Mouse (Mus musculus) forebrain, embryonic 10.5 days (tissue): ENCODE data around the gene Ncoa7. TPM values are rescaled to one million over a fixed set of nuclear protein-coding genes. Genes with fewer than 3 reads are reported as not detected.

ENCODE experiments used
- DNase-seq: peaks from one replicate; pipeline ENCODE4 v3.0.0-alpha.2; 2017; ENCODE audit warnings: low spot score; ENCODE audit errors: extremely low spot score
- H3K27ac ChIP-seq: fragments of 300-500 bp; sonication (generic); 2 replicates; pipeline ENCODE4 v1.5.1; 2016; ENCODE audit warnings: mild to moderate bottlenecking
- H3K27me3 ChIP-seq: fragments of 300-500 bp; sonication (generic); 2 replicates; pipeline ENCODE4 v1.6.1; 2016; ENCODE audit warnings: mild to moderate bottlenecking; ENCODE audit not compliant: poor library complexity, severe bottlenecking
- H3K36me3 ChIP-seq: fragments of 300-500 bp; sonication (generic); replicated peaks from 2 replicates; pipeline ENCODE4 v1.6.1; 2016; ENCODE audit warnings: mild to moderate bottlenecking, moderate library complexity
- H3K4me1 ChIP-seq: fragments of 300-500 bp; sonication (generic); 2 replicates; pipeline ENCODE4 v1.6.1; 2016
- H3K4me3 ChIP-seq: fragments of 300-500 bp; sonication (generic); 2 replicates; pipeline ENCODE4 v1.5.1; 2016; ENCODE audit warnings: mild to moderate bottlenecking, moderate library complexity
- H3K9me3 ChIP-seq: fragments of 300-500 bp; sonication (generic); 2 replicates; pipeline ENCODE4 v1.6.1; 2016; ENCODE audit warnings: mild to moderate bottlenecking, moderate library complexity
- WGBS: fragments of 180-500 bp; shearing (Covaris S2); methylation state at CpG from one replicate; pipeline ENCODE4 v1.1.7; 2016; 5-methylcytosine and 5-hydroxymethylcytosine counted together
- polyA plus RNA-seq: library from polyadenylated mRNA; unstranded; fragments of >200 nt; fragmentation: Nextera tagmentation; extraction: Ambion mirVana; gene quantifications from 2 replicates; pipeline ENCODE4 v1.2.1, GENCODE M21; 2016

Gene Ncoa7
- polyA plus RNA-seq, 1 experiment from 2014 or later, result 6.9 TPM

GRCm38 (mm10) chr10:30618091-30618917 lies 184.8 kb downstream of the Ncoa7 start:
- H3K4me1 ChIP-seq, result peaks cover 15% of the 10 kb centered on the region
- no peaks in the 10 kb centered on the region for H3K9me3 ChIP-seq
- H3K36me3 ChIP-seq, result no peaks in the 10 kb centered on the region
- peak overlapping the region; percentile 92 for H3K27ac ChIP-seq
- H3K27me3 ChIP-seq, result no peaks in the 10 kb centered on the region
- DNase-seq, result peak; percentile 97
- 1% methylated on average over 49 of the region's 49 CpGs for WGBS
- peak overlapping the region; percentile 63 for H3K4me3 ChIP-seq

- H3K4me3 ChIP-seq, result no peak overlapping the region
- H3K36me3 ChIP-seq, result no peaks in the 10 kb centered on the region
- H3K27me3 ChIP-seq, result no peaks in the 10 kb centered on the region
- no peak overlapping the region for H3K27ac ChIP-seq
- H3K9me3 ChIP-seq, result no peaks in the 10 kb centered on the region
- DNase-seq, result no peak
- 87% methylated on average over 4 of the region's 4 CpGs for WGBS
- H3K4me1 ChIP-seq, result peaks cover 11% of the 10 kb centered on the region
Measured at GRCm38 (mm10) chr10:30613039-30613438, 190.1 kb downstream of the Ncoa7 start.

GRCm38 (mm10) chr10:30609614-30610013 lies 193.5 kb downstream of the Ncoa7 start:
- Histone ChIP-seq H3K36me3 (no peaks in the 10 kb centered on the region), H3K27ac (no peak overlapping the region), H3K9me3 (no peaks in the 10 kb centered on the region), H3K4me1 (no peaks in the 10 kb centered on the region), H3K4me3 (no peak overlapping the region), H3K27me3 (no peaks in the 10 kb centered on the region)
- no peak for DNase-seq

- Histone ChIP-seq H3K4me1 (no peaks in the 10 kb centered on the region), H3K27ac (no peak overlapping the region), H3K9me3 (no peaks in the 10 kb centered on the region), H3K36me3 (no peaks in the 10 kb centered on the region), H3K4me3 (no peak overlapping the region), H3K27me3 (no peaks in the 10 kb centered on the region)
- 76% methylated on average over 2 of the region's 2 CpGs for WGBS
- no peak for DNase-seq
Measured at GRCm38 (mm10) chr10:30608109-30608508, 195.0 kb downstream of the Ncoa7 start.

GRCm38 (mm10) chr10:30600542-30600966 lies 202.6 kb downstream of the Ncoa7 start, which contains the start of gene Trmt11:
Trmt11 (minus strand) TSS chr10:30600749.
- WGBS, result 0% methylated on average over 28 of the region's 28 CpGs

GRCm38 (mm10) chr10:30600094-30600534 lies 203.0 kb downstream of the Ncoa7 start:
- peaks cover 29% of the 10 kb centered on the region for H3K36me3 ChIP-seq
- no peaks in the 10 kb centered on the region for H3K27me3 ChIP-seq
- H3K27ac ChIP-seq, result peak overlapping the region; percentile 97
- H3K4me3 ChIP-seq, result peak overlapping the region; percentile 84
- peaks cover 21% of the 10 kb centered on the region for H3K4me1 ChIP-seq
- DNase-seq, result no peak
- no peaks in the 10 kb centered on the region for H3K9me3 ChIP-seq
- WGBS, result under 1% methylated on average over 19 of the region's 27 CpGs

More at GRCm38 (mm10) chr10:30600542-30600966, 202.6 kb downstream of the Ncoa7 start, which contains the start of gene Trmt11:
- Histone ChIP-seq H3K4me3 (peak within 1 kb of the TSS; percentile 84), H3K4me1 (peaks cover 21% of the 10 kb centered on the region), H3K36me3 (peaks cover 25% of the 10 kb centered on the region), H3K27ac (peak within 1 kb of the TSS; percentile 97), H3K9me3 (no peaks in the 10 kb centered on the region), H3K27me3 (no peaks in the 10 kb centered on the region)
- DNase-seq, result peak; percentile 91

- WGBS, result 82% methylated on average over 5 of the region's 5 CpGs
- DNase-seq, result no peak
- no peak overlapping the region for H3K4me3 ChIP-seq
- H3K4me1 ChIP-seq, result no peaks in the 10 kb centered on the region
- no peaks in the 10 kb centered on the region for H3K9me3 ChIP-seq
- peaks cover 90% of the 10 kb centered on the region for H3K36me3 ChIP-seq
- no peaks in the 10 kb centered on the region for H3K27me3 ChIP-seq
- no peak overlapping the region for H3K27ac ChIP-seq
Measured at GRCm38 (mm10) chr10:30587037-30587436, 216.1 kb downstream of the Ncoa7 start.

- Histone ChIP-seq H3K36me3 (peaks cover 87% of the 10 kb centered on the region), H3K27ac (no peak overlapping the region), H3K4me3 (no peak overlapping the region), H3K9me3 (no peaks in the 10 kb centered on the region), H3K27me3 (no peaks in the 10 kb centered on the region), H3K4me1 (no peaks in the 10 kb centered on the region)
- WGBS, result 92% methylated on average over 1 of the region's 1 CpGs
- no peak for DNase-seq
Measured at GRCm38 (mm10) chr10:30585691-30586090, 217.4 kb downstream of the Ncoa7 start.

Other genes with a start within 250 kb of the Ncoa7 start
- 36.3 and 38.2 TPM in 2 replicates for gene Trmt11, start 202.6 kb downstream of the Ncoa7 start, polyA plus RNA-seq
- 12.2 and 15.6 TPM in 2 replicates for gene Hint3, start 173.7 kb downstream of the Ncoa7 start, polyA plus RNA-seq
- gene Hey2, start 39.5 kb upstream of the Ncoa7 start, polyA plus RNA-seq, result 1.8 TPM in 2 replicates